Mouse (Mus musculus) heart, adult 2 months (tissue): ENCODE measurements around the gene Rora.

ENCODE experiments used
- CTCF ChIP-seq: fragments of 200-600 bp; IDR thresholded peaks from 2 replicates; pipeline ENCODE4 v1.8.1; 2022; ENCODE audit warnings: antibody characterized with exemption, mild to moderate bottlenecking, moderate library complexity
- POLR2A ChIP-seq: fragments of 200-500 bp; IDR thresholded peaks from 2 replicates; pipeline ENCODE4 v1.6.1; 2011; ENCODE audit warnings: mild to moderate bottlenecking, low read depth, low read length, control low read depth; ENCODE audit not compliant: insufficient read depth

- TF ChIP-seq POLR2A (no peak), CTCF (no peak)
Measured at GRCm38 (mm10) chr9:68825841-68826240, 172.3 kb downstream of the Rora start.
